In genomic region chr11:113431161-113431560, GRCm38 (mm10) we compare ENCODE assay signal across 11 mouse cellular contexts.
A peak's percentile ranks its signal among the peaks of the same experiment; 100 is the strongest.
DNase-seq lines count a peak whose midpoint lies in the region; ATAC-seq and TF ChIP-seq lines count a peak whose summit lies in the region.
"Had no signal": no experiment of that assay in that cellular context is flagged by ENCODE, and none has a peak within 500 bp of the region (broad histone marks: within the 10 kb centered on the region; RNA-seq: fewer than 3 reads in every experiment).

No protein-coding gene starts in this region.

- no peaks in the 10 kb centered on the region for H3K27me3 ChIP-seq in lung, embryonic 15.5 days
- H3K27me3 ChIP-seq in forebrain, embryonic 15.5 days: no peaks in the 10 kb centered on the region
- H3K27me3 ChIP-seq in liver, embryonic 11.5 days (replicated peaks; ENCODE audit: control insufficient read depth, insufficient read depth, low read length): no peaks in the 10 kb centered on the region
- H3K27me3 ChIP-seq: Patski had no signal

- intact Hi-C loops in gastrocnemius, adult 2 months (cut with DNase I): no loop called here

- no peaks in the 10 kb centered on the region for H3K9me3 ChIP-seq in lung, embryonic 15.5 days
- H3K9me3 ChIP-seq in forebrain, embryonic 15.5 days: no peaks in the 10 kb centered on the region
- no peaks in the 10 kb centered on the region for H3K9me3 ChIP-seq in liver, embryonic 11.5 days (ENCODE audit: control insufficient read depth, low read length)

- H3K27ac ChIP-seq in gastrocnemius, adult 2 months: no peak overlapping the region
- no peak overlapping the region for H3K27ac ChIP-seq in lung, embryonic 15.5 days
- H3K27ac ChIP-seq in forebrain, embryonic 15.5 days (replicated peaks): no peak overlapping the region; the same call in 1 of the 2 replicates
- H3K27ac ChIP-seq in liver, embryonic 11.5 days (ENCODE audit: low read depth, low read length): no peak overlapping the region
- H3K27ac ChIP-seq: left cerebral cortex, adult 2 months had no signal

- TF ChIP-seq CTCF in gastrocnemius, adult 2 months (IDR thresholded peaks at IDR 0.05): no peak

- H3K4me2 ChIP-seq in lung, embryonic 15.5 days: no peak overlapping the region
- no peak overlapping the region for H3K4me2 ChIP-seq in forebrain, embryonic 15.5 days (replicated peaks)
- no peak overlapping the region for H3K4me2 ChIP-seq in liver, embryonic 11.5 days

- H3K4me3 ChIP-seq in gastrocnemius, adult 2 months: no peak overlapping the region
- no peak overlapping the region for H3K4me3 ChIP-seq in lung, embryonic 15.5 days
- H3K4me3 ChIP-seq in forebrain, embryonic 15.5 days: no peak overlapping the region
- H3K4me3 ChIP-seq in liver, embryonic 11.5 days (ENCODE audit: low read depth, low read length): no peak overlapping the region
- H3K4me3 ChIP-seq: erythroblast, embryonic 14.5 days; left cerebral cortex, adult 2 months had no signal

- peak; percentile 32; the same call in 1 of the 2 replicates for ATAC-seq in lung, embryonic 15.5 days (ENCODE audit: borderline replicate concordance, extremely low read depth, low FRiP score, low TSS enrichment)
- ATAC-seq in activated CD4-positive, CD25-positive, alpha-beta regulatory T cell, adult 4 months: no peak
- no peak for ATAC-seq in forebrain, embryonic 15.5 days (replicated peaks)
- ATAC-seq in liver, embryonic 11.5 days (replicated peaks; ENCODE audit: low FRiP score): no peak
- ATAC-seq: Patski had no signal

- WGBS in lung, embryonic 15.5 days: 71% methylated on average over 7 of the region's 7 CpGs
- WGBS in forebrain, embryonic 15.5 days: 66% methylated on average over 7 of the region's 7 CpGs
- WGBS in liver, embryonic 11.5 days: 70% methylated on average over 7 of the region's 7 CpGs

- H3K9ac ChIP-seq in lung, embryonic 15.5 days: no peak overlapping the region
- no peak overlapping the region for H3K9ac ChIP-seq in forebrain, embryonic 15.5 days (replicated peaks)
- no peak overlapping the region for H3K9ac ChIP-seq in liver, embryonic 11.5 days (ENCODE audit: low read depth, low read length)

- DNase-seq in urinary bladder, postnatal 25 days (ENCODE audit: low spot score): peak; percentile 12
- DNase-seq in urinary bladder, adult 2 months (ENCODE audit: low spot score): no peak
- peak; percentile 62 for DNase-seq in gastrocnemius, adult 2 months
- no peak for DNase-seq in liver, embryonic 11.5 days (ENCODE audit: low spot score)
- DNase-seq: thymus, postnatal 36 days had no signal

- H3K4me1 ChIP-seq in lung, embryonic 15.5 days: peaks cover 9% of the 10 kb centered on the region; the same call in 1 of the 2 replicates
- peaks cover 6% of the 10 kb centered on the region for H3K4me1 ChIP-seq in forebrain, embryonic 15.5 days
- no peaks in the 10 kb centered on the region for H3K4me1 ChIP-seq in liver, embryonic 11.5 days (replicated peaks; ENCODE audit: control insufficient read depth, insufficient read depth, low read length)

- H3K36me3 ChIP-seq in lung, embryonic 15.5 days: no peaks in the 10 kb centered on the region
- no peaks in the 10 kb centered on the region for H3K36me3 ChIP-seq in forebrain, embryonic 15.5 days
- H3K36me3 ChIP-seq in liver, embryonic 11.5 days (ENCODE audit: control insufficient read depth, insufficient read depth, low read length): no peaks in the 10 kb centered on the region

Comparison
In these comparisons a context has a peak if more than half of its experiments do, and no peak if none do; other contexts are left out.
1. DNase-seq: peak in urinary bladder, postnatal 25 days (single experiment) and gastrocnemius, adult 2 months (single experiment); none in urinary bladder, adult 2 months (single experiment) and liver, embryonic 11.5 days (single experiment).